9 mouse cellular contexts compared by ENCODE assay signal in genomic region chr19:12463722-12464035, GRCm38 (mm10). TPM values are rescaled to one million over a fixed set of nuclear protein-coding genes. Genes with fewer than 3 reads are reported as not detected.
DNase-seq lines count a peak whose midpoint lies in the region; ATAC-seq and TF ChIP-seq lines count a peak whose summit lies in the region.
"Had no signal": no experiment of that assay in that cellular context is flagged by ENCODE, and none has a peak within 500 bp of the region (broad histone marks: within the 10 kb centered on the region; RNA-seq: fewer than 3 reads in every experiment).

No protein-coding gene starts in this region.

- DNase-seq in gastrocnemius, adult 2 months, result peak; percentile 42
- DNase-seq in gastrocnemius, postnatal 14 days, result no peak
- DNase-seq in thymus, postnatal 14 days, result peak; percentile 1
- no peak for DNase-seq in thymus, postnatal 4 days
- DNase-seq in liver, postnatal 0 days, result no peak
- DNase-seq in hindbrain, postnatal 0 days (ENCODE audit: low spot score), result no peak
- no peak for DNase-seq in frontal cortex, adult 2 months (ENCODE audit: extremely low spot score in 1 of 2, low spot score in 1 of 2)
- no peak for DNase-seq in urinary bladder, postnatal 36 days (ENCODE audit: low spot score in 2 of 2)

- H3K4me1 ChIP-seq in liver, postnatal 0 days (ENCODE audit: insufficient read depth), result 0 out of 2 replicates have a peak, but pooled peaks cover 3% of the 10 kb centered on the region
- no peaks in the 10 kb centered on the region for H3K4me1 ChIP-seq in hindbrain, postnatal 0 days (ENCODE audit: insufficient read depth, low read length)
- H3K4me1 ChIP-seq: neural tube, embryonic 13.5 days had no signal

- no peak for TF ChIP-seq CTCF in gastrocnemius, adult 2 months (IDR thresholded peaks at IDR 0.05)
- no peak for TF ChIP-seq CTCF in liver, postnatal 0 days (IDR thresholded peaks at IDR 0.05; ENCODE audit: low read depth)
- no peak for TF ChIP-seq CTCF in hindbrain, postnatal 0 days (IDR thresholded peaks at IDR 0.05; ENCODE audit: low read depth)

- intact Hi-C loops in gastrocnemius, adult 2 months (cut with DNase I), result loop anchor here (10.0 kb wide), 1 partner anchor 131 kb away; the partner anchor contains the start of gene Gm4952
- intact Hi-C loops in gastrocnemius, postnatal 14 days (cut with DNase I; ENCODE audit: low total_unique reads), result loop anchor here (5.0 kb wide), 1 partner anchor 49 kb away; no protein-coding TSS in a partner anchor

- H3K4me2 ChIP-seq in liver, postnatal 0 days (ENCODE audit: low read depth, low read length), result peak overlapping the region; percentile 49; the same call in 1 of the 2 replicates
- no peak overlapping the region for H3K4me2 ChIP-seq in hindbrain, postnatal 0 days (ENCODE audit: low read depth, low read length)
- H3K4me2 ChIP-seq: neural tube, embryonic 13.5 days had no signal

- H3K27ac ChIP-seq in gastrocnemius, adult 2 months, result peak overlapping the region; percentile 66
- H3K27ac ChIP-seq in liver, postnatal 0 days (ENCODE audit: low read depth), result peak overlapping the region; percentile 69
- no peak overlapping the region for H3K27ac ChIP-seq in hindbrain, postnatal 0 days
- H3K27ac ChIP-seq: neural tube, embryonic 13.5 days had no signal

- peak; percentile 66 for ATAC-seq in liver, postnatal 0 days
- ATAC-seq in hindbrain, postnatal 0 days, result no peak

- H3K4me3 ChIP-seq in gastrocnemius, adult 2 months, result no peak overlapping the region
- H3K4me3 ChIP-seq in liver, postnatal 0 days (ENCODE audit: low read depth, low read length), result peak overlapping the region; percentile 19
- no peak overlapping the region for H3K4me3 ChIP-seq in hindbrain, postnatal 0 days (ENCODE audit: low read length)
- H3K4me3 ChIP-seq: neural tube, embryonic 13.5 days had no signal

- H3K27me3 ChIP-seq in liver, postnatal 0 days (ENCODE audit: insufficient read depth, low read length), result no peaks in the 10 kb centered on the region
- no peaks in the 10 kb centered on the region for H3K27me3 ChIP-seq in hindbrain, postnatal 0 days (ENCODE audit: insufficient read depth, low read length)
- H3K27me3 ChIP-seq: neural tube, embryonic 13.5 days had no signal

- 14% methylated on average over 1 of the region's 1 CpGs for WGBS in liver, postnatal 0 days (ENCODE audit: insufficient replicate concordance)
- WGBS in hindbrain, postnatal 0 days, result 43% methylated on average over 1 of the region's 1 CpGs

- H3K9me3 ChIP-seq in liver, postnatal 0 days (ENCODE audit: low read length), result no peaks in the 10 kb centered on the region
- H3K9me3 ChIP-seq in hindbrain, postnatal 0 days (ENCODE audit: low read length), result no peaks in the 10 kb centered on the region
- H3K9me3 ChIP-seq: neural tube, embryonic 13.5 days had no signal

- no peak for TF ChIP-seq EP300 in liver, postnatal 0 days (IDR thresholded peaks at IDR 0.05; ENCODE audit: low read depth)

- H3K36me3 ChIP-seq in liver, postnatal 0 days (replicated peaks; ENCODE audit: insufficient read depth, low read length), result no peaks in the 10 kb centered on the region
- peaks cover 4% of the 10 kb centered on the region; the same call in 1 of the 2 replicates for H3K36me3 ChIP-seq in hindbrain, postnatal 0 days (ENCODE audit: insufficient read depth, low read length)

- H3K9ac ChIP-seq in liver, postnatal 0 days (replicated peaks), result peak overlapping the region; percentile 32; the same call in 1 of the 2 replicates
- no peak overlapping the region for H3K9ac ChIP-seq in hindbrain, postnatal 0 days (replicated peaks; ENCODE audit: low read length)
- H3K9ac ChIP-seq: neural tube, embryonic 13.5 days had no signal

RNA-seq across cellular contexts. Expression of gene Mpeg1, which starts 3.1 kb away (rescaled TPM):
- 1 to 10 TPM in 1 of 2 experiments, under 1 TPM in 1; 0.98 to 1.1 TPM for total RNA-seq in gastrocnemius, adult 2 months (2021)
- 1 to 10 TPM; 1.5 to 1.6 TPM for total RNA-seq in gastrocnemius, postnatal 14 days (2021)
- polyA plus RNA-seq in liver, postnatal 0 days (2015; fragmentation: Nextera tagmentation; extraction: Ambion mirVana), result 3.5 and 3.8 TPM in 2 replicates
- 2.5 and 3.1 TPM in 2 replicates for total RNA-seq in hindbrain, postnatal 0 days (2014; rRNA removed)
- 1.0 and 1.2 TPM in 2 replicates for polyA plus RNA-seq in hindbrain, postnatal 0 days (2015; fragmentation: Nextera tagmentation; extraction: Ambion mirVana)
- polyA plus RNA-seq in frontal cortex, adult 2 months (2012; rRNA removed), result 8.7 and 12.4 TPM in 2 replicates

RNA-seq across cellular contexts. Expression of gene Pfpl, which starts 36.0 kb away (rescaled TPM):
- not detected for total RNA-seq in gastrocnemius, adult 2 months (2021)
- not detected for total RNA-seq in gastrocnemius, postnatal 14 days (2021)
- polyA plus RNA-seq in liver, postnatal 0 days (2015; fragmentation: Nextera tagmentation; extraction: Ambion mirVana), result not detected in 2 replicates
- total RNA-seq in hindbrain, postnatal 0 days (2014; rRNA removed), result not detected in 2 replicates
- polyA plus RNA-seq in hindbrain, postnatal 0 days (2015; fragmentation: Nextera tagmentation; extraction: Ambion mirVana), result not detected in 2 replicates
- polyA plus RNA-seq in frontal cortex, adult 2 months (2012; rRNA removed), result not detected in 2 replicates

RNA-seq across cellular contexts. Expression of gene Dtx4, which starts 37.6 kb away (rescaled TPM):
- total RNA-seq in gastrocnemius, adult 2 months (2021), result 1 to 10 TPM; 3.9 to 4.2 TPM
- 10 to 100 TPM; 10.1 to 14.1 TPM for total RNA-seq in gastrocnemius, postnatal 14 days (2021)
- 1.8 and 2.1 TPM in 2 replicates for polyA plus RNA-seq in liver, postnatal 0 days (2015; fragmentation: Nextera tagmentation; extraction: Ambion mirVana)
- 54.7 and 55.6 TPM in 2 replicates for total RNA-seq in hindbrain, postnatal 0 days (2014; rRNA removed)
- 23.3 and 24.6 TPM in 2 replicates for polyA plus RNA-seq in hindbrain, postnatal 0 days (2015; fragmentation: Nextera tagmentation; extraction: Ambion mirVana)
- polyA plus RNA-seq in frontal cortex, adult 2 months (2012; rRNA removed), result 19.2 and 21.1 TPM in 2 replicates

RNA-seq across cellular contexts. Expression of gene Olfr1441, which starts 46.4 kb away (rescaled TPM):
- total RNA-seq in gastrocnemius, adult 2 months (2021), result not detected
- not detected for total RNA-seq in gastrocnemius, postnatal 14 days (2021)
- polyA plus RNA-seq in liver, postnatal 0 days (2015; fragmentation: Nextera tagmentation; extraction: Ambion mirVana), result not detected in 2 replicates
- not detected in 2 replicates for total RNA-seq in hindbrain, postnatal 0 days (2014; rRNA removed)
- not detected in 2 replicates for polyA plus RNA-seq in hindbrain, postnatal 0 days (2015; fragmentation: Nextera tagmentation; extraction: Ambion mirVana)
- not detected in 2 replicates for polyA plus RNA-seq in frontal cortex, adult 2 months (2012; rRNA removed)
- polyA plus RNA-seq: neural tube, embryonic 13.5 days had no signal

Comparison
In these comparisons a context has a peak if more than half of its experiments do, and no peak if none do; other contexts are left out.
1. DNase-seq: peak in gastrocnemius, adult 2 months (single experiment) and thymus, postnatal 14 days (single experiment); none in gastrocnemius, postnatal 14 days (single experiment), thymus, postnatal 4 days (single experiment), liver, postnatal 0 days (single experiment), hindbrain, postnatal 0 days (single experiment), frontal cortex, adult 2 months (0 of 2) and urinary bladder, postnatal 36 days (0 of 2).